Mouse (Mus musculus) hindbrain, postnatal 0 days (tissue): ENCODE results near the gene Stab2. TPM values are rescaled to one million over a fixed set of nuclear protein-coding genes. Genes with fewer than 3 reads are reported as not detected.

Experiments
- ATAC-seq: fragments of 200-750 bp; cut with Nextera tagmentation; 2 replicates; pipeline ENCODE4 v1.8.0; 2017; ENCODE audit warnings: mild to moderate bottlenecking, moderate TSS enrichment, moderate library complexity
- DNase-seq: peaks from one replicate; pipeline ENCODE4 v3.0.0-alpha.2; 2015; ENCODE audit warnings: low spot score
- H3K27ac ChIP-seq: fragments of 300-500 bp; sonication (generic); 2 replicates; pipeline ENCODE4 v1.5.1; 2014; ENCODE audit warnings: mild to moderate bottlenecking
- H3K27me3 ChIP-seq: fragments of 300-500 bp; sonication (generic); 2 replicates; pipeline ENCODE4 v1.6.1; 2014; ENCODE audit warnings: low read length, mixed read lengths; ENCODE audit not compliant: insufficient read depth
- H3K36me3 ChIP-seq: fragments of 300-500 bp; sonication (generic); 2 replicates; pipeline ENCODE4 v1.6.1; 2014; ENCODE audit warnings: low read length, mixed read lengths; ENCODE audit not compliant: insufficient read depth
- H3K4me1 ChIP-seq: fragments of 300-500 bp; sonication (generic); 2 replicates; pipeline ENCODE4 v1.6.1; 2014; ENCODE audit warnings: antibody characterized with exemption, low read length, mixed read lengths; ENCODE audit not compliant: insufficient read depth
- H3K4me2 ChIP-seq: fragments of 300-500 bp; sonication (generic); 2 replicates; pipeline ENCODE4 v1.6.1; 2014; ENCODE audit warnings: low read depth, mild to moderate bottlenecking, low read length, moderate library complexity, mixed read lengths
- H3K4me3 ChIP-seq: fragments of 300-500 bp; sonication (generic); 2 replicates; pipeline ENCODE4 v1.5.1; 2014; ENCODE audit warnings: low read length
- H3K9ac ChIP-seq: fragments of 300-500 bp; sonication (generic); replicated peaks from 2 replicates; pipeline ENCODE4 v1.6.1; 2014; ENCODE audit warnings: mild to moderate bottlenecking, low read length, moderate library complexity, mixed read lengths
- H3K9me3 ChIP-seq: fragments of 300-500 bp; sonication (generic); 2 replicates; pipeline ENCODE4 v1.6.1; 2016; ENCODE audit warnings: low read length, mixed read lengths
- CTCF ChIP-seq: IDR thresholded peaks from 2 replicates; pipeline ENCODE4 v1.5.1; 2016; ENCODE audit warnings: antibody characterized with exemption, control low read depth, low read depth
- WGBS: fragments of 180-500 bp; shearing (Covaris S2); extraction: QIAGEN DNeasy Blood & Tissue Kit; methylation state at CpG from one replicate; pipeline ENCODE4 v1.1.7; 2014; 5-methylcytosine and 5-hydroxymethylcytosine counted together
- polyA plus RNA-seq: library from polyadenylated mRNA; unstranded; fragments of >200 nt; fragmentation: Nextera tagmentation; extraction: Ambion mirVana; gene quantifications from 2 replicates; pipeline ENCODE4 v1.2.1, GENCODE M21; 2015
- total RNA-seq: library from RNA; depleted of rRNA; stranded (reverse); fragments of >200 nt; gene quantifications from 2 replicates; pipeline ENCODE4 v1.2.3, GENCODE M21; 2014

The Stab2 gene
- total and polyA plus RNA-seq, 2 experiments from 2014 or later = 0.10 to 0.42 TPM

DNA sequence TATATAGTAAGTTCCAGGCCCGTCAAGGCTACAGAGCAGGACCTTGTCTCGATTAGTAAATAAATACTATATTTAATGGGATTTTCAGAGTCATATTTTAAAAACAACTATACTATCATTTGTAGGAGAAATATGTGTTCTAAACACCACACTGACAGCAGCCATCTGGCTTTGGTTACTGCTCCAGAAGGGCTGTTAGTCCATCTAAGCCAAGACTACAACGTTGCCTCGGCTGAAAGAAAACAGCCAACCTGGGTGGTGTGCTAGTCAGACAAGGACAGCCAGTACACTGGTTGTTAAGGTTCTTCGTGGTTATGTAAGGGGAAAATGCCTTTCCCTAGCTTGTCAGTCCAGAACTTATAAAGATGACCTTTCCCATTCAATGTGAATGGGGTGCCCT lies 165.2 kb downstream of the Stab2 start:
- Histone ChIP-seq H3K9me3 (no peaks in the 10 kb centered on the region), H3K27me3 (no peaks in the 10 kb centered on the region), H3K4me1 (no peaks in the 10 kb centered on the region), H3K4me3 (no peak overlapping the region), H3K27ac (no peak overlapping the region), H3K36me3 (no peaks in the 10 kb centered on the region), H3K9ac (no peak overlapping the region), H3K4me2 (no peak overlapping the region)
- no peak for ATAC-seq
- TF ChIP-seq CTCF = no peak
- 82% methylated on average over 5 of the region's 5 CpGs for WGBS
- no peak for DNase-seq

DNA sequence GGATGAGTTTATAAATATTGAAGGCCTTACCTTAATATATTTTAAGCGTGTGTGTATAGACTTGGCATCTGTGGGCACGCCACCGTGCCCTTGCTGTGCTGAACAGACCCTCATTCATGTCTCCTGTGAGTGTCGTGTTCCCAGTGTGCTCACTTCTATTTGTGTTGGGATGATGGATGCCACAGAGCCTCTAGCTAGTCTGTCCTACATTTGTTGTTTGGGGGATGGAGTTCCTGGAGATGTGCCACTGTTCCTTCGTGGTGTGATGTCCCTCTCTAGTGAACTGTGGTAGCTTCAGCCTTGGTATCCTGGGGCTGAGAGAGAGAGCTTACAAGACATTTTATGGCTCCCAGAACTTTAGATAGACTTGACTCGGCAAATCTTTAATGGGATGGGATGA lies 169.0 kb downstream of the Stab2 start:
- H3K27ac ChIP-seq = no peak overlapping the region
- H3K36me3 ChIP-seq = peaks cover 10% of the 10 kb centered on the region; the same call in 1 of the 2 replicates
- H3K4me3 ChIP-seq = no peak overlapping the region
- no peaks in the 10 kb centered on the region for H3K9me3 ChIP-seq
- no peak overlapping the region for H3K9ac ChIP-seq
- H3K4me1 ChIP-seq = no peaks in the 10 kb centered on the region
- 58% methylated on average over 6 of the region's 6 CpGs for WGBS
- H3K27me3 ChIP-seq = no peaks in the 10 kb centered on the region
- DNase-seq (peak; percentile 19), ATAC-seq (peak; percentile 55; the same call in 1 of the 2 replicates)
- H3K4me2 ChIP-seq = no peak overlapping the region
- TF ChIP-seq CTCF = no peak

DNA sequence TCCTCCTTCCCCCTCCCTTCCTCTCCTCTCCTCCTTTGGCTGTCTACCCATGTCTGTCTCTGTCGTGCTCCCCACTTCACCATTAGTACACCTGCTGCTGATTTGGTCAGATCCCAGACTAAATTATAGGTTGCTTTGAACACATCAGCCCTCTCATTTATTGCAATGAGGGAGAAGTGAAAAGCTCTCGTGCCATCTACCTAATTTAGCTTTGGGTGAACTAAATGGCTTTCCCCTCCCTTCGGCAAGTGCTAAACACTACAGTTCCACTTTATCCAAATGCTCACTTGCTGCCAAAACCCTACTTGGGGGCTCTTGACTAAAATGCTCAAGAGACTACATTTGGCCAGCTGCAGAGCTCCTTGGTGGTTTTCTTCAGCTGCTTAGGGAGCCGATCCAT lies 171.0 kb downstream of the Stab2 start:
- ATAC-seq (no peak), DNase-seq (no peak)
- Histone ChIP-seq H3K36me3 (peaks cover 13% of the 10 kb centered on the region; the same call in 1 of the 2 replicates), H3K9me3 (no peaks in the 10 kb centered on the region), H3K4me1 (no peaks in the 10 kb centered on the region), H3K9ac (no peak overlapping the region), H3K4me3 (no peak overlapping the region), H3K27ac (no peak overlapping the region), H3K4me2 (no peak overlapping the region), H3K27me3 (no peaks in the 10 kb centered on the region)
- TF ChIP-seq CTCF = no peak
- 68% methylated on average over 4 of the region's 4 CpGs for WGBS

DNA sequence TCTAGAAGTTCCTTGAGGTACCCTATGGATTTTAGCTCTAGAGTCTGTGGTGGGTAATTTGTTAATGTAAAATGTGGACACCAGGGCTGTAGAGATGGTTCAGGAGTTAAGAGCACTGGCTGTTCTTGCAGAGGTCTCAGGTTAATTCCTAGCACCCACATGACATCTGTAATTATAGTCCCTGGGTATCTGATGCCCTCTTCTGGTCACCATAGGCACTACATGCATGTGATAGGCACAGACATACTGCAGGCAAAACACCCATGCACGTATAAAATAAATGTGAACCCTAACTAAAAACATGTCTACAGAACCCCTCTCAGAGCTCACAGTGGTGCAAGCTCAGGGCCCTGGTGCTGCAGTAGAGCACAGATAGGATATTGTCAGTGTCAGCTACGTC lies 178.3 kb downstream of the Stab2 start:
- Histone ChIP-seq H3K9me3 (no peaks in the 10 kb centered on the region), H3K27me3 (no peaks in the 10 kb centered on the region), H3K4me1 (no peaks in the 10 kb centered on the region), H3K9ac (no peak overlapping the region), H3K36me3 (peaks cover 18% of the 10 kb centered on the region; the same call in 1 of the 2 replicates), H3K4me2 (no peak overlapping the region), H3K27ac (no peak overlapping the region), H3K4me3 (no peak overlapping the region)
- ATAC-seq = no peak
- DNase-seq = no peak
- TF ChIP-seq CTCF = peak; percentile 33
- WGBS = 93% methylated on average over 2 of the region's 2 CpGs

GRCm38 (mm10) chr10:86828221-86829135 lies 179.3 kb downstream of the Stab2 start:
- TF ChIP-seq CTCF = no peak
- Histone ChIP-seq H3K36me3 (peaks cover 21% of the 10 kb centered on the region; the same call in 1 of the 2 replicates), H3K27me3 (no peaks in the 10 kb centered on the region), H3K4me2 (no peak overlapping the region), H3K9me3 (no peaks in the 10 kb centered on the region), H3K4me1 (no peaks in the 10 kb centered on the region), H3K9ac (no peak overlapping the region), H3K4me3 (no peak overlapping the region), H3K27ac (no peak overlapping the region)
- ATAC-seq (no peak), DNase-seq (no peak)
- 77% methylated on average over 15 of the region's 15 CpGs for WGBS

GRCm38 (mm10) chr10:86826929-86827328 lies 180.9 kb downstream of the Stab2 start:
- Histone ChIP-seq H3K9me3 (no peaks in the 10 kb centered on the region), H3K27me3 (no peaks in the 10 kb centered on the region), H3K36me3 (peaks cover 19% of the 10 kb centered on the region; the same call in 1 of the 2 replicates), H3K4me1 (no peaks in the 10 kb centered on the region), H3K4me2 (no peak overlapping the region), H3K27ac (no peak overlapping the region), H3K9ac (no peak overlapping the region), H3K4me3 (no peak overlapping the region)
- TF ChIP-seq CTCF = no peak
- no peak for ATAC-seq
- WGBS = 84% methylated on average over 3 of the region's 3 CpGs
- DNase-seq = no peak

DNA sequence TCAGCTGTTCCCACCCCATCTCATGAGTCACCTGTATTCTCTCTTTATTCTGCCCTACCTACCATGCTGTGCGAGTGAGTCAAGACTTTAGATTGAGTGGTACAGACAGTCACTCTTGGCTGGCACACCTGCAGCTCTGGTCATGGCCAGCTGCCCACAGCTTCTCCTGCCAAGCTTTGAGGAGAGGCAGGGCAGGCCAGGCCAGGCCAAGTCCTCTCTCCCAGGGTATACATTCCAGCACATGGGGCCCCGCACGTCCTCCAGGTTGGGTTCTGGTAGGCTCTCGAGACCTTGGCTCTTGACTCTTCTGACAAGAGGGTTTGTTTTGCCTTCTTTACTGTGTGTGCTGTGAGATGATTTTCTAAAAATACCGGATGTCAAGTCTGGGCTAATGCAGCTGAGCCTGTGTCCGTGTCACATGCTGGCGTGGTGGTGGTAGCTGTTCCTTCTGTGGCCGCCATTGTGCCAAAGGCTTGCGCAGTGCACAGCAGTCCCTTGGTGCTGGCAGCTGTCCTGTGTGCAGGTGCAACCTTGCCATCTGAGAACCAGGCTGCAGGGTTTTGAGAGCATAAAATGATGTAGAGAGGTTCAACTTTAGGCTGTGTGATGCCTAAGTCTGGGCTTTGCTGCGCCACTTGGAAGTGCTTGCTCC lies 181.8 kb downstream of the Stab2 start:
- no peak for DNase-seq
- WGBS = 75% methylated on average over 10 of the region's 10 CpGs
- Histone ChIP-seq H3K27me3 (no peaks in the 10 kb centered on the region), H3K4me1 (no peaks in the 10 kb centered on the region), H3K4me2 (no peak overlapping the region), H3K36me3 (peaks cover 22% of the 10 kb centered on the region; the same call in 1 of the 2 replicates), H3K9me3 (no peaks in the 10 kb centered on the region), H3K9ac (no peak overlapping the region), H3K4me3 (no peak overlapping the region), H3K27ac (no peak overlapping the region)
- no peak for TF ChIP-seq CTCF
- 0 out of 2 replicates have a peak, but pooled peaks have one; percentile 24 for ATAC-seq
